Mouse (Mus musculus): ENCODE measurements around the gene Dicer1. TPM values are rescaled to one million over a fixed set of nuclear protein-coding genes. Genes with fewer than 3 reads are reported as not detected.

Gene Dicer1
- polyA plus RNA-seq, 1 experiment from 2014 or later: 40.3 TPM

GRCm38 (mm10) chr12:104747252-104747651 is 4.5 kb downstream of the Dicer1 start:
- Histone ChIP-seq H3K9me3 (ENCODE audit: control insufficient read depth, low read length) (no peaks in the 10 kb centered on the region), H3K9ac (replicated peaks; ENCODE audit: low read depth, low read length) (no peak overlapping the region), H3K4me1 (replicated peaks; ENCODE audit: control insufficient read depth, insufficient read depth, low read length) (peaks cover 44% of the 10 kb centered on the region), H3K4me2 (ENCODE audit: low read length) (no peak overlapping the region), H3K27me3 (replicated peaks; ENCODE audit: control insufficient read depth, insufficient read depth, low read length) (no peaks in the 10 kb centered on the region), H3K27ac (ENCODE audit: low read length) (no peak overlapping the region), H3K36me3 (ENCODE audit: control insufficient read depth, insufficient read depth) (no peaks in the 10 kb centered on the region), H3K4me3 (replicated peaks; ENCODE audit: low read length) (no peak overlapping the region)
- ATAC-seq: no peak
- 95% methylated on average over 5 of the region's 5 CpGs for WGBS

DNA sequence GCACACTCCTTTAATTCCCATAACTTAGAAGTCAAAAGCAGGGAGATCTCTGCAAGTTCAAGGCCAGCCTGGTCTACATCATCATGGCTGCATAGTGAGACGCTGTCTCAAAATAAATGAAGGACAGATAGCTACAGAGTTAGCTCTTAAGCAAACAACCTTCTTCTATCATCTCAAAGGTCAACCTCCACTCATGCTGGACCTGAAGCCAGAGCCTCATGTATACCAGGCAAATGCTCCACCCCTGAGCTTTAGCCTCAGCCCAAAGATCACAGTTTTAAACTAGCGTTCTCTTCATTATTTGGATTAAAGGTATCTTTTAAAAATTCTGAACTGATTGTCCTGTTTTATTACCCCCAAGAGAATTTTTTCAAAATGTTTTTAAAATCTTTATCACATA is 5.2 kb downstream of the Dicer1 start:
- no peak overlapping the region for H3K4me2 ChIP-seq (ENCODE audit: low read length)
- H3K9ac ChIP-seq (replicated peaks; ENCODE audit: low read depth, low read length): no peak overlapping the region
- H3K36me3 ChIP-seq (ENCODE audit: control insufficient read depth, insufficient read depth): no peaks in the 10 kb centered on the region
- no peak for ATAC-seq
- no peak overlapping the region for H3K27ac ChIP-seq (ENCODE audit: low read length)
- 97% methylated on average over 2 of the region's 2 CpGs for WGBS
- H3K27me3 ChIP-seq (replicated peaks; ENCODE audit: control insufficient read depth, insufficient read depth, low read length): no peaks in the 10 kb centered on the region
- H3K4me3 ChIP-seq (replicated peaks; ENCODE audit: low read length): no peak overlapping the region
- peaks cover 45% of the 10 kb centered on the region for H3K4me1 ChIP-seq (replicated peaks; ENCODE audit: control insufficient read depth, insufficient read depth, low read length)
- H3K9me3 ChIP-seq (ENCODE audit: control insufficient read depth, low read length): no peaks in the 10 kb centered on the region

DNA sequence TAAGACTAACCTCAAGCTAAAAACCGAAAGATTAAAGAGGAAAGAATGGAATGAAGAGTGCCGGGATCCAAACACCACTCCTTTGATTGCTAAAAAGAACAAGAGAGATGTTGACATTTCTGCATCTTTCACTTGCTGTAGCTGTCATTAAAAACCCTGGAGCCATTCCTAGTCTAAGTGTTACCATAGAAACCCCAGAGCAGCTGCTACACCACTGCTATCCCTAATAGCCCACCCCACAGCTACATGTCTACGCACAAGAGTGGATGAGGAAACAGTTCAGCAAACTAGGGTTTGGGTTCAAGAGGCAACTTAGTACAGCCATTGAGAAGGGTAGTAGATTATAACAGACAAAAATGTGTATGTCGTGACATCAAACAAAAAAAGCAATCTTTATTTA is 8.1 kb downstream of the Dicer1 start:
- H3K9me3 ChIP-seq (ENCODE audit: control insufficient read depth, low read length): no peaks in the 10 kb centered on the region
- 28% methylated on average over 4 of the region's 4 CpGs for WGBS
- ATAC-seq: peak; percentile 88

GRCm38 (mm10) chr12:104742247-104742646 is 9.5 kb downstream of the Dicer1 start:
- Histone ChIP-seq H3K27ac (ENCODE audit: low read length) (no peak overlapping the region), H3K9me3 (ENCODE audit: control insufficient read depth, low read length) (no peaks in the 10 kb centered on the region), H3K4me3 (replicated peaks; ENCODE audit: low read length) (no peak overlapping the region), H3K9ac (replicated peaks; ENCODE audit: low read depth, low read length) (no peak overlapping the region), H3K27me3 (replicated peaks; ENCODE audit: control insufficient read depth, insufficient read depth, low read length) (no peaks in the 10 kb centered on the region), H3K36me3 (ENCODE audit: control insufficient read depth, insufficient read depth) (no peaks in the 10 kb centered on the region), H3K4me1 (replicated peaks; ENCODE audit: control insufficient read depth, insufficient read depth, low read length) (peaks cover 50% of the 10 kb centered on the region), H3K4me2 (ENCODE audit: low read length) (no peak overlapping the region)
- 85% methylated on average over 6 of the region's 6 CpGs for WGBS
- ATAC-seq: no peak

More for the DNA sequence above, 8.1 kb downstream of the Dicer1 start:
- H3K4me1 ChIP-seq (replicated peaks; ENCODE audit: control insufficient read depth, insufficient read depth, low read length): peaks cover 43% of the 10 kb centered on the region
- H3K36me3 ChIP-seq (ENCODE audit: control insufficient read depth, insufficient read depth): no peaks in the 10 kb centered on the region
- H3K4me2 ChIP-seq (ENCODE audit: low read length): no peak overlapping the region
- H3K4me3 ChIP-seq (replicated peaks; ENCODE audit: low read length): no peak overlapping the region
- no peak overlapping the region for H3K9ac ChIP-seq (replicated peaks; ENCODE audit: low read depth, low read length)
- no peak overlapping the region for H3K27ac ChIP-seq (ENCODE audit: low read length)
- H3K27me3 ChIP-seq (replicated peaks; ENCODE audit: control insufficient read depth, insufficient read depth, low read length): no peaks in the 10 kb centered on the region

DNA sequence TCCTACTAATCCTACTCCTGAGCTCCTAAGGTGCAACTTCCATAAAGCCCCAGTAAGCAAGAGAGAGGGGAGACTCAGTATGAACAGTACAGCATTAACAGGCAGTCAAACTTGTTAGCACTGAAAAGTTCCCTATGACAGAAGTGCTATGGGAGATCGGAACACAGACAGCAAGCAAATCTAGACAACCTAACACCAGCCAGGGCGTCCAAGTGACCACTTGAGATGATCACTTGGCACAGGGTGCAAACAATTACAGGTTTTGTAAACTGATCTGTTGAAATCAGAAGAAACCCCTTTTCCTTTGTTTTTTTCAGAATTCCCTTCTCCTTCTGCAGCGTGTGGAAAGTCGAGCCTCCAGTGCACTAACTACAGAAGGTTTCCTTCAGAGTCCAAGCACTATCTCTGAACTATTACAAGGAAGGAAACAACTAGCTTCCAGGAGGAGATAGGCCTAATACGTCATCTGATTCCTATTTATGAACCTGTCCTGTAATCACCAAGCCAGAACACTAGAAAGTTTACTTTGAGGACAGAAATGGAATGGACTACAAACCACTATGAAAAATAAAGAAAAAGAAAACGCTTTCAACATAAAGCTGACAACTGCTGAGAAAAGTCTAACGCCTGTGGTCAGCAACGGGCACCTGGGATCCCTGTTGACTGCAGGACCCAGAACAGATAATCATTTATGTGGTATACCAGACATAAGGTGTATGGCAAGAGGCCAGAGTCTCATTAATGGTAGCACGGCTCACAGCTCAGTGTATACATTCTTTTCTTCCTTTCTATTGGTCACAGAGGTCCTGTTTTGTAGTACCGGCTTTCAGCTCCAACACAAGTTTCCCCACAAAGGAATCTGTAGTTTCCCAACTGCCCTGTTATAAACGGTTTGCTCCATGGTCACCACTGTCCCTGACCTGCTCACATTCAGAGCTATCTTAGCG is 10.6 kb downstream of the Dicer1 start:
- WGBS: 40% methylated on average over 12 of the region's 12 CpGs
- Histone ChIP-seq H3K27me3 (replicated peaks; ENCODE audit: control insufficient read depth, insufficient read depth, low read length) (no peaks in the 10 kb centered on the region), H3K27ac (ENCODE audit: low read length) (no peak overlapping the region; the same call in 1 of the 2 replicates), H3K9me3 (ENCODE audit: control insufficient read depth, low read length) (no peaks in the 10 kb centered on the region), H3K4me1 (replicated peaks; ENCODE audit: control insufficient read depth, insufficient read depth, low read length) (peaks cover 51% of the 10 kb centered on the region), H3K4me2 (ENCODE audit: low read length) (no peak overlapping the region), H3K9ac (replicated peaks; ENCODE audit: low read depth, low read length) (no peak overlapping the region), H3K36me3 (ENCODE audit: control insufficient read depth, insufficient read depth) (no peaks in the 10 kb centered on the region), H3K4me3 (replicated peaks; ENCODE audit: low read length) (no peak overlapping the region)
- no peak for ATAC-seq

- no peak overlapping the region for H3K4me3 ChIP-seq (replicated peaks; ENCODE audit: low read length)
- H3K36me3 ChIP-seq (ENCODE audit: control insufficient read depth, insufficient read depth): no peaks in the 10 kb centered on the region
- no peaks in the 10 kb centered on the region for H3K9me3 ChIP-seq (ENCODE audit: control insufficient read depth, low read length)
- H3K4me1 ChIP-seq (replicated peaks; ENCODE audit: control insufficient read depth, insufficient read depth, low read length): peaks cover 51% of the 10 kb centered on the region
- H3K27me3 ChIP-seq (replicated peaks; ENCODE audit: control insufficient read depth, insufficient read depth, low read length): no peaks in the 10 kb centered on the region
- H3K9ac ChIP-seq (replicated peaks; ENCODE audit: low read depth, low read length): no peak overlapping the region
- ATAC-seq: peak; percentile 24; the same call in 1 of the 2 replicates
- H3K27ac ChIP-seq (ENCODE audit: low read length): no peak overlapping the region
- 14% methylated on average over 3 of the region's 3 CpGs for WGBS
- no peak overlapping the region for H3K4me2 ChIP-seq (ENCODE audit: low read length)
Measured at GRCm38 (mm10) chr12:104738931-104739330, 12.8 kb downstream of the Dicer1 start.

- H3K27ac ChIP-seq (ENCODE audit: low read length): no peak overlapping the region
- H3K27me3 ChIP-seq (replicated peaks; ENCODE audit: control insufficient read depth, insufficient read depth, low read length): no peaks in the 10 kb centered on the region
- no peaks in the 10 kb centered on the region for H3K36me3 ChIP-seq (ENCODE audit: control insufficient read depth, insufficient read depth)
- no peak for ATAC-seq
- no peak overlapping the region for H3K4me3 ChIP-seq (replicated peaks; ENCODE audit: low read length)
- peaks cover 47% of the 10 kb centered on the region for H3K4me1 ChIP-seq (replicated peaks; ENCODE audit: control insufficient read depth, insufficient read depth, low read length)
- no peak overlapping the region for H3K4me2 ChIP-seq (ENCODE audit: low read length)
- H3K9ac ChIP-seq (replicated peaks; ENCODE audit: low read depth, low read length): no peak overlapping the region
- WGBS: 46% methylated on average over 9 of the region's 9 CpGs
- H3K9me3 ChIP-seq (ENCODE audit: control insufficient read depth, low read length): no peaks in the 10 kb centered on the region
Measured at GRCm38 (mm10) chr12:104738446-104738845, 13.3 kb downstream of the Dicer1 start.

DNA sequence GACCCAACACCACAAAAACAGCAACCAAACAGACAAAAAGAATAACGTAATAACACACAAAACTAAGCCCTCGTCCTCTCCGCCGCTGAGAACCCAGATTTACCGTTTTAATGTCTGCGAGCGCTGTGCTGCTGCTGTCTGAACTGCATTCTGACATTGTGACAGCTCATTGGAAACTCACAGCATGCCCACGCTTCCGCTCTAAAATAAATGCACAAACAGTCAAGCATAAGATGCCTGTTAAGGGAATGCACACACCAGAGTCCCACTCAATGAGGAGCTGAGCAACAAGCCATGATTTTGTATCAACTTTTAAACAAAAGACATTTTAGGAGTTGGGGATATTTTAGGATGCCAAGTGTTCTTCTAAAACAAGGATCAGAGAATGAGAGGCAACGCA is 14.1 kb downstream of the Dicer1 start:
- Histone ChIP-seq H3K4me1 (replicated peaks; ENCODE audit: control insufficient read depth, insufficient read depth, low read length) (peaks cover 43% of the 10 kb centered on the region), H3K36me3 (ENCODE audit: control insufficient read depth, insufficient read depth) (no peaks in the 10 kb centered on the region), H3K27me3 (replicated peaks; ENCODE audit: control insufficient read depth, insufficient read depth, low read length) (no peaks in the 10 kb centered on the region), H3K9me3 (ENCODE audit: control insufficient read depth, low read length) (no peaks in the 10 kb centered on the region), H3K4me3 (replicated peaks; ENCODE audit: low read length) (no peak overlapping the region), H3K27ac (ENCODE audit: low read length) (no peak overlapping the region), H3K9ac (replicated peaks; ENCODE audit: low read depth, low read length) (no peak overlapping the region), H3K4me2 (ENCODE audit: low read length) (no peak overlapping the region)
- peak; percentile 35; the same call in 1 of the 2 replicates for ATAC-seq
- 36% methylated on average over 10 of the region's 10 CpGs for WGBS

DNA sequence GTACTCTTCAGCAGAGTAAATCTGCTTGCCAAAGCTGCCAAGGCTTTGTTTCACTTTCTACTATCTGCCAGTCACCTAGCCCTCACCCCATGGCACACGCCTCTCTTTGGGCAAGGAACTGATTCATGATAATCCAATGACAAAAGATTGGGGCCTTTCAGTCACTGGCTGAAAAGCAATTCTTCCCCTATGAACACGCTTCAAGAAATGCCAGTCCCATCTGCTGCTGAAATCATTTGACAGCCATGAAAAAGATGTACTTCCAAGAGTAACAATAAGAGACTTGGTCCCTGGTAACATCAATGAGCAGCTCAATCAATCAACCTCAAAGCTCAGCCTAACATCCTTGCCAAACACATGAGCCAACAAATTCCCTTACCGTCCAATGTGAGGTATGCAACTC is 15.8 kb downstream of the Dicer1 start:
- no peak overlapping the region for H3K4me3 ChIP-seq (replicated peaks; ENCODE audit: low read length)
- ATAC-seq: no peak
- no peak overlapping the region for H3K9ac ChIP-seq (replicated peaks; ENCODE audit: low read depth, low read length)
- no peaks in the 10 kb centered on the region for H3K9me3 ChIP-seq (ENCODE audit: control insufficient read depth, low read length)
- no peak overlapping the region for H3K27ac ChIP-seq (ENCODE audit: low read length)
- H3K36me3 ChIP-seq (ENCODE audit: control insufficient read depth, insufficient read depth): no peaks in the 10 kb centered on the region
- H3K27me3 ChIP-seq (replicated peaks; ENCODE audit: control insufficient read depth, insufficient read depth, low read length): no peaks in the 10 kb centered on the region
- H3K4me2 ChIP-seq (ENCODE audit: low read length): no peak overlapping the region
- 6% methylated on average over 3 of the region's 3 CpGs for WGBS
- peaks cover 40% of the 10 kb centered on the region for H3K4me1 ChIP-seq (replicated peaks; ENCODE audit: control insufficient read depth, insufficient read depth, low read length)
